Mouse (Mus musculus): ENCODE results near the gene H3f3b.

- TF ChIP-seq CTCF (IDR thresholded peaks at IDR 0.05; ENCODE audit: extremely low read depth, insufficient read depth, insufficient read length, insufficient replicate concordance) = no peak
- no peak for TF ChIP-seq POLR2A (IDR thresholded peaks at IDR 0.05; ENCODE audit: low read depth, low read length)
Observed at GRCm38 (mm10) chr11:116059691-116060025, 31.9 kb upstream of the H3f3b start.

Data from spleen, adult 2 months (tissue).